9 mouse cellular contexts compared by ENCODE assay signal in the genomic region with DNA sequence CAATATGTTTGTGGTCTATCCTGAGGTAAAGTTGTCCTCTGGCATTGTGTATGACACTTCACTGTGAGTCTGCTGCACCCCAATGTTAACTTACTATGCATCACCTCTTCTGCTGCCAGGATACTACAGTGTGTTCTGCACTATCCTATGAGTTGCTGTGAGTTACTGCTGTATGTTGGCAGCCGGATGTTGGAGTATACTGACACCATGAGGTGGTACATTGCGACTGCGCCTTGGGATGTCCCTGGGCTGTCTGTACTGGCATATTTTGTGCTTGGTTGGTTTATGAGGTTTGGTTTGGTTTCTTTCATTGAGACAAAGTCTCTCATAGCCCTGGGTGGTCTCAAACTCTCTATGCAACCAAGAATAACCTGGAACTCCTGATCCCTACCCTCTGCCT. TPM values are rescaled to one million over a fixed set of nuclear protein-coding genes. Genes with fewer than 3 reads are reported as not detected.
A peak's percentile ranks its signal among the peaks of the same experiment; 100 is the strongest.
DNase-seq lines count a peak whose midpoint lies in the region; ATAC-seq and TF ChIP-seq lines count a peak whose summit lies in the region.
"Had no signal": no experiment of that assay in that cellular context is flagged by ENCODE, and none has a peak within 500 bp of the region (broad histone marks: within the 10 kb centered on the region; RNA-seq: fewer than 3 reads in every experiment).

No protein-coding gene starts in this region.

- TF ChIP-seq CTCF in thymus, adult 2 months (IDR thresholded peaks at IDR 0.05; ENCODE audit: borderline replicate concordance, control insufficient read depth, extremely low read depth, insufficient read depth, low read length, poor library complexity): no peak

- DNase-seq in cerebellum, postnatal 25 days: peak; percentile 8 to 27
- DNase-seq in cerebellum, adult 11-12 months: no peak
- DNase-seq in thymus, adult 2 months: peak; percentile 14
- DNase-seq in thymus, postnatal 10 days (ENCODE audit: low spot score in 2 of 2): no peak
- peak; percentile 20 for DNase-seq in hindbrain, embryonic 10.5 days (ENCODE audit: low spot score)
- peak; percentile 22 to 36 for DNase-seq in layer of hippocampus, postnatal 14 days (ENCODE audit: low spot score in 2 of 2)
- DNase-seq in neural tube, embryonic 11.5 days (ENCODE audit: low spot score): peak; percentile 20
- DNase-seq in spleen, postnatal 4 days (ENCODE audit: low spot score in 2 of 2): no peak

- no peaks in the 10 kb centered on the region for H3K4me1 ChIP-seq in thymus, adult 2 months (replicated peaks; ENCODE audit: control insufficient read depth, insufficient read depth, low read length)
- no peaks in the 10 kb centered on the region for H3K4me1 ChIP-seq in hindbrain, embryonic 10.5 days (replicated peaks)
- no peaks in the 10 kb centered on the region for H3K4me1 ChIP-seq in neural tube, embryonic 11.5 days (ENCODE audit: control insufficient read depth, insufficient read depth, low read length)

- H3K27me3 ChIP-seq in thymus, adult 2 months (ENCODE audit: control insufficient read depth, insufficient read depth, low read length): no peaks in the 10 kb centered on the region
- no peaks in the 10 kb centered on the region for H3K27me3 ChIP-seq in hindbrain, embryonic 10.5 days (ENCODE audit: insufficient read depth, poor library complexity, severe bottlenecking)
- H3K27me3 ChIP-seq in neural tube, embryonic 11.5 days (ENCODE audit: control insufficient read depth, insufficient read depth, low read length): no peaks in the 10 kb centered on the region

- H3K4me3 ChIP-seq in thymus, adult 2 months (ENCODE audit: control insufficient read depth, insufficient read depth, low read length): no peak overlapping the region
- H3K4me3 ChIP-seq in hindbrain, embryonic 10.5 days: no peak overlapping the region
- H3K4me3 ChIP-seq in neural tube, embryonic 11.5 days (ENCODE audit: low read depth, low read length): no peak overlapping the region

- H3K27ac ChIP-seq in thymus, adult 2 months (ENCODE audit: control insufficient read depth, insufficient read depth, low read length): no peak overlapping the region
- H3K27ac ChIP-seq in hindbrain, embryonic 10.5 days: no peak overlapping the region
- H3K27ac ChIP-seq in neural tube, embryonic 11.5 days (ENCODE audit: low read depth, low read length): no peak overlapping the region

- 44% methylated on average over 3 of the region's 3 CpGs for WGBS in thymus, adult 2 months
- WGBS in hindbrain, embryonic 10.5 days: 51% methylated on average over 3 of the region's 3 CpGs
- 65% methylated on average over 3 of the region's 3 CpGs for whole genome bisulfite sequencing in neural tube, embryonic 11.5 days

- peaks cover 5% of the 10 kb centered on the region; the same call in 1 of the 2 replicates for H3K9me3 ChIP-seq in hindbrain, embryonic 10.5 days
- no peaks in the 10 kb centered on the region for H3K9me3 ChIP-seq in neural tube, embryonic 11.5 days (ENCODE audit: control insufficient read depth, low read length)

- H3K4me2 ChIP-seq in neural tube, embryonic 11.5 days (ENCODE audit: low read depth): no peak overlapping the region

- no peaks in the 10 kb centered on the region for H3K36me3 ChIP-seq in thymus, adult 2 months (ENCODE audit: control insufficient read depth, insufficient read depth, low read length)
- H3K36me3 ChIP-seq in hindbrain, embryonic 10.5 days: no peaks in the 10 kb centered on the region
- H3K36me3 ChIP-seq in neural tube, embryonic 11.5 days (ENCODE audit: control insufficient read depth, insufficient read depth, low read length): no peaks in the 10 kb centered on the region

- ATAC-seq in neural tube, embryonic 11.5 days (ENCODE audit: insufficient read depth, low FRiP score, low TSS enrichment): no peak

- no peak overlapping the region for H3K9ac ChIP-seq in neural tube, embryonic 11.5 days (ENCODE audit: low read length)

- no peak for TF ChIP-seq POLR2A in thymus, adult 2 months (IDR thresholded peaks at IDR 0.05; ENCODE audit: control insufficient read depth, extremely low read depth, insufficient read depth, low read length, poor library complexity)

RNA-seq across cellular contexts. Expression of a gene that starts 8.5 kb away (rescaled TPM):
- polyA plus RNA-seq in thymus, adult 2 months (2012; rRNA removed): 19.2 and 24.7 TPM in 2 replicates
- not detected in 2 replicates for polyA plus RNA-seq in hindbrain, embryonic 10.5 days (2016; fragmentation: Nextera tagmentation; extraction: Ambion mirVana)
- not detected for total RNA-seq in layer of hippocampus, postnatal 14 days (2021)
- polyA plus RNA-seq in neural tube, embryonic 11.5 days (2014; fragmentation: Nextera tagmentation; extraction: Ambion mirVana): not detected in 2 replicates

RNA-seq across cellular contexts. Expression of a gene that starts 25.4 kb away (rescaled TPM):
- 0.11 TPM in 1 of 2 replicates, not detected in the other for polyA plus RNA-seq in thymus, adult 2 months (2012; rRNA removed)
- 0.10 TPM in 1 of 2 replicates, not detected in the other for polyA plus RNA-seq in hindbrain, embryonic 10.5 days (2016; fragmentation: Nextera tagmentation; extraction: Ambion mirVana)
- not detected for total RNA-seq in layer of hippocampus, postnatal 14 days (2021)
- polyA plus RNA-seq in neural tube, embryonic 11.5 days (2014; fragmentation: Nextera tagmentation; extraction: Ambion mirVana): not detected in 2 replicates

RNA-seq across cellular contexts. Expression of a gene that starts 38.4 kb away (rescaled TPM):
- 116 and 125 TPM in 2 replicates for polyA plus RNA-seq in thymus, adult 2 months (2012; rRNA removed)
- polyA plus RNA-seq in hindbrain, embryonic 10.5 days (2016; fragmentation: Nextera tagmentation; extraction: Ambion mirVana): 81.2 and 97.4 TPM in 2 replicates
- total RNA-seq in layer of hippocampus, postnatal 14 days (2021): 10 to 100 TPM; 88.1 to 90.7 TPM
- 51.0 and 54.6 TPM in 2 replicates for polyA plus RNA-seq in neural tube, embryonic 11.5 days (2014; fragmentation: Nextera tagmentation; extraction: Ambion mirVana)

RNA-seq across cellular contexts. Expression of a gene that starts 50.5 kb away (rescaled TPM):
- 127 and 136 TPM in 2 replicates for polyA plus RNA-seq in thymus, adult 2 months (2012; rRNA removed)
- 66.0 and 92.2 TPM in 2 replicates for polyA plus RNA-seq in hindbrain, embryonic 10.5 days (2016; fragmentation: Nextera tagmentation; extraction: Ambion mirVana)
- 10 to 100 TPM; 85.1 to 87.0 TPM for total RNA-seq in layer of hippocampus, postnatal 14 days (2021)
- polyA plus RNA-seq in neural tube, embryonic 11.5 days (2014; fragmentation: Nextera tagmentation; extraction: Ambion mirVana): 67.0 and 72.6 TPM in 2 replicates

RNA-seq across cellular contexts. Expression of a gene that starts 52.7 kb away (rescaled TPM):
- polyA plus RNA-seq in thymus, adult 2 months (2012; rRNA removed): 0.19 TPM in 1 of 2 replicates, not detected in the other
- 0.20 TPM in 1 of 2 replicates, not detected in the other for polyA plus RNA-seq in hindbrain, embryonic 10.5 days (2016; fragmentation: Nextera tagmentation; extraction: Ambion mirVana)
- total RNA-seq in layer of hippocampus, postnatal 14 days (2021): not detected
- polyA plus RNA-seq in neural tube, embryonic 11.5 days (2014; fragmentation: Nextera tagmentation; extraction: Ambion mirVana): not detected in 2 replicates
- polyA plus RNA-seq: heart, embryonic 14.5 days had no signal

Comparison
In these comparisons a context has a peak if more than half of its experiments do, and no peak if none do; other contexts are left out.
1. DNase-seq: peak in cerebellum, postnatal 25 days (2 of 2), thymus, adult 2 months (single experiment), hindbrain, embryonic 10.5 days (single experiment), layer of hippocampus, postnatal 14 days (2 of 2) and neural tube, embryonic 11.5 days (single experiment); none in cerebellum, adult 11-12 months (single experiment), thymus, postnatal 10 days (0 of 2) and spleen, postnatal 4 days (0 of 2).
2. RNA of a gene that starts 8.5 kb away (polyA plus RNA-seq): 19.2 to 24.7 TPM in thymus, adult 2 months; not detected in hindbrain, embryonic 10.5 days and not detected in neural tube, embryonic 11.5 days; every median in the first group is over 10 times any median in the second.